Mouse (Mus musculus) testis, adult 2 months (tissue): Measurements from ENCODE around the gene Rab8b.

ENCODE experiments used
- CTCF ChIP-seq: fragments of 200-500 bp; IDR thresholded peaks from 2 replicates; pipeline ENCODE4 v1.5.1; 2012; ENCODE audit warnings: low read depth, mild to moderate bottlenecking, inconsistent platforms, low read length, moderate library complexity; ENCODE audit not compliant: control insufficient read depth, insufficient read depth, insufficient replicate concordance
- POLR2A ChIP-seq: fragments of 200-500 bp; IDR thresholded peaks from 2 replicates; pipeline ENCODE4 v1.6.1; 2012; ENCODE audit warnings: low read depth, mild to moderate bottlenecking, inconsistent platforms, low read length, moderate library complexity; ENCODE audit not compliant: control insufficient read depth

- TF ChIP-seq CTCF (no peak), POLR2A (no peak)
These were observed 33.4 kb upstream of the Rab8b start for GRCm38 (mm10) chr9:66952886-66953285.
